Mouse (Mus musculus): ENCODE measurements around the gene Actr5.

The Actr5 gene

GRCm38 (mm10) chr2:158613541-158614417, 10.9 kb upstream of the Actr5 start:
- DNase-seq (ENCODE audit: low spot score), result peak; percentile 38

- no peak for DNase-seq (ENCODE audit: low spot score)
These were observed 10.2 kb upstream of the Actr5 start for GRCm38 (mm10) chr2:158614418-158614955.

GRCm38 (mm10) chr2:158615161-158615680, 9.5 kb upstream of the Actr5 start:
- DNase-seq (ENCODE audit: low spot score), result no peak

GRCm38 (mm10) chr2:158615702-158616101, 9.0 kb upstream of the Actr5 start:
- DNase-seq (ENCODE audit: low spot score), result no peak

GRCm38 (mm10) chr2:158616296-158616695, 8.4 kb upstream of the Actr5 start:
- no peak for DNase-seq (ENCODE audit: low spot score)

- DNase-seq (ENCODE audit: low spot score), result no peak
These were observed 7.9 kb upstream of the Actr5 start for GRCm38 (mm10) chr2:158616790-158617189.

GRCm38 (mm10) chr2:158625231-158625630, 543 bp downstream of the Actr5 start:
- no peak for DNase-seq (ENCODE audit: low spot score)

- no peak for DNase-seq (ENCODE audit: low spot score)
These were observed 1.0 kb downstream of the Actr5 start for GRCm38 (mm10) chr2:158625697-158626096.

GRCm38 (mm10) chr2:158628858-158629257, 4.2 kb downstream of the Actr5 start:
- no peak for DNase-seq (ENCODE audit: low spot score)

- peak; percentile 19 for DNase-seq (ENCODE audit: low spot score)
These were observed 4.7 kb downstream of the Actr5 start for GRCm38 (mm10) chr2:158629414-158629813.

GRCm38 (mm10) chr2:158631873-158632272, 7.2 kb downstream of the Actr5 start:
- no peak for DNase-seq (ENCODE audit: low spot score)

GRCm38 (mm10) chr2:158641869-158642268, 17.2 kb downstream of the Actr5 start:
- DNase-seq (ENCODE audit: low spot score), result peak; percentile 61

GRCm38 (mm10) chr2:158642587-158642986, 17.9 kb downstream of the Actr5 start:
- DNase-seq (ENCODE audit: low spot score), result no peak

GRCm38 (mm10) chr2:158643791-158644190, 19.1 kb downstream of the Actr5 start:
- DNase-seq (ENCODE audit: low spot score), result no peak

GRCm38 (mm10) chr2:158651159-158651908, 26.6 kb downstream of the Actr5 start:
- DNase-seq (ENCODE audit: low spot score), result no peak

GRCm38 (mm10) chr2:158652985-158653384, 28.3 kb downstream of the Actr5 start:
- DNase-seq (ENCODE audit: low spot score), result peak; percentile 77

GRCm38 (mm10) chr2:158654717-158655116, 30.0 kb downstream of the Actr5 start:
- DNase-seq (ENCODE audit: low spot score), result peak; percentile 78

GRCm38 (mm10) chr2:158655806-158656205, 31.1 kb downstream of the Actr5 start:
- DNase-seq (ENCODE audit: low spot score), result peak; percentile 45

GRCm38 (mm10) chr2:158658822-158659221, 34.1 kb downstream of the Actr5 start:
- DNase-seq (ENCODE audit: low spot score), result peak; percentile 69

- no peak for DNase-seq (ENCODE audit: low spot score)
These were observed 34.7 kb downstream of the Actr5 start for GRCm38 (mm10) chr2:158659346-158659745.

- no peak for DNase-seq (ENCODE audit: low spot score)
These were observed 40.4 kb downstream of the Actr5 start, which contains the start of gene Ppp1r16b for GRCm38 (mm10) chr2:158665098-158665497. Gene Ppp1r16b (plus strand): TSS chr2:158665398.

GRCm38 (mm10) chr2:158666071-158666800, 41.5 kb downstream of the Actr5 start:
- DNase-seq (ENCODE audit: low spot score), result peak; percentile 72
